Mouse (Mus musculus) intestine, postnatal 0 days (tissue): ENCODE measurements around the gene Tmem121b. TPM values are rescaled to one million over a fixed set of nuclear protein-coding genes. Genes with fewer than 3 reads are reported as not detected.

Source experiments
- ATAC-seq: fragments of 200-750 bp; cut with Nextera tagmentation; 2 replicates; pipeline ENCODE4 v1.8.0; 2017; ENCODE audit warnings: mild to moderate bottlenecking, moderate TSS enrichment, moderate library complexity
- H3K27ac ChIP-seq: fragments of 300-500 bp; sonication (generic); 2 replicates; pipeline ENCODE4 v1.5.1; 2014; ENCODE audit warnings: mild to moderate bottlenecking, low read depth, low read length, moderate library complexity
- H3K27me3 ChIP-seq: fragments of 300-500 bp; sonication (generic); replicated peaks from 2 replicates; pipeline ENCODE4 v1.6.1; 2014; ENCODE audit warnings: low read length, mixed read lengths; ENCODE audit not compliant: control insufficient read depth, insufficient read depth
- H3K36me3 ChIP-seq: fragments of 300-500 bp; sonication (generic); 2 replicates; pipeline ENCODE4 v1.6.1; 2014; ENCODE audit warnings: mild to moderate bottlenecking, moderate library complexity; ENCODE audit not compliant: control insufficient read depth, insufficient read depth
- H3K4me1 ChIP-seq: fragments of 300-500 bp; sonication (generic); replicated peaks from 2 replicates; pipeline ENCODE4 v1.6.1; 2014; ENCODE audit warnings: antibody characterized with exemption, low read length, mixed read lengths; ENCODE audit not compliant: control insufficient read depth, insufficient read depth
- H3K4me2 ChIP-seq: fragments of 300-500 bp; sonication (generic); replicated peaks from 2 replicates; pipeline ENCODE4 v1.6.1; 2014; ENCODE audit warnings: low read depth, mild to moderate bottlenecking, moderate library complexity
- H3K4me3 ChIP-seq: fragments of 300-500 bp; sonication (generic); 2 replicates; pipeline ENCODE4 v1.5.1; 2014; ENCODE audit warnings: low read depth, low read length
- H3K9ac ChIP-seq: fragments of 300-500 bp; sonication (generic); 2 replicates; pipeline ENCODE4 v1.6.1; 2014; ENCODE audit warnings: mild to moderate bottlenecking, low read depth, low read length
- H3K9me3 ChIP-seq: fragments of 300-500 bp; sonication (generic); 2 replicates; pipeline ENCODE4 v1.6.1; 2016; ENCODE audit warnings: mixed run types; ENCODE audit not compliant: control insufficient read depth
- CTCF ChIP-seq: sonication (generic); IDR thresholded peaks from 2 replicates; pipeline ENCODE4 v1.5.1; 2016; ENCODE audit warnings: low read depth, mild to moderate bottlenecking, control low read depth, antibody characterized with exemption, moderate library complexity
- WGBS: fragments of 180-500 bp; shearing (Covaris S2); extraction: QIAGEN DNeasy Blood & Tissue Kit; methylation state at CpG from one replicate; pipeline ENCODE4 v1.1.7; 2014; 5-methylcytosine and 5-hydroxymethylcytosine counted together
- polyA plus RNA-seq: library from polyadenylated mRNA; unstranded; fragments of >200 nt; fragmentation: Nextera tagmentation; extraction: Ambion mirVana; gene quantifications from 2 replicates; pipeline ENCODE4 v1.2.1, GENCODE M21; 2015

The Tmem121b gene
- polyA plus RNA-seq, 1 experiment from 2014 or later, result 0.05 TPM

GRCm38 (mm10) chr6:120488647-120489046 is 5.0 kb downstream of the Tmem121b start:
- no peaks in the 10 kb centered on the region for H3K36me3 ChIP-seq
- no peak for ATAC-seq
- TF ChIP-seq CTCF, result no peak
- no peak overlapping the region for H3K4me2 ChIP-seq
- H3K27me3 ChIP-seq, result peaks cover 26% of the 10 kb centered on the region
- no peak overlapping the region for H3K4me3 ChIP-seq
- H3K4me1 ChIP-seq, result peaks cover 6% of the 10 kb centered on the region; the same call in 1 of the 2 replicates
- WGBS, result 60% methylated on average over 3 of the region's 3 CpGs
- no peaks in the 10 kb centered on the region for H3K9me3 ChIP-seq
- H3K9ac ChIP-seq, result no peak overlapping the region
- H3K27ac ChIP-seq, result no peak overlapping the region

- Histone ChIP-seq H3K36me3 (peaks cover 8% of the 10 kb centered on the region; the same call in 1 of the 2 replicates), H3K27me3 (peaks cover under 1% of the 10 kb centered on the region; the same call in 1 of the 2 replicates), H3K4me1 (no peaks in the 10 kb centered on the region), H3K27ac (no peak overlapping the region), H3K9me3 (no peaks in the 10 kb centered on the region), H3K9ac (no peak overlapping the region), H3K4me2 (no peak overlapping the region), H3K4me3 (no peak overlapping the region)
- ATAC-seq, result no peak
- WGBS, result 49% methylated on average over 8 of the region's 8 CpGs
- TF ChIP-seq CTCF, result peak; percentile 17; the same call in 1 of the 2 replicates
Measured at GRCm38 (mm10) chr6:120486051-120486510, 7.5 kb downstream of the Tmem121b start.

DNA sequence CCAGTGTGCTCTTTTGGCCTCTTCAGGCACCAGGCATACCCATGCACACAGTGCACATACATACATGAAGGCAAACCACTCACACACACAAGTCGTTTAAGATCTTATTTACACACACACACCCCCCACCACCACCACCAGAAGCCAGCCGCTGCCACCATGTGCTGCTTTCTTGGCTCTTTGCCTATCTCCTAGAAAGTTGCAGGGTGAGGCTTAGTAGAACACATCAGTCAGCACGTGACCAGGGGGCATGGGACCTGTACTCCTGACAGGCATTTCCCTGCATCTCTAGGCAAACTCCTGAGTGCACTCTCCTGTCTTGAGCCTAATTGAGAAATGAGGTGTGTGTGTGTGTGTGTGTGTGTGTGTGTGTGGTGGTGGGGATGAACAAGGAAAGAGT is 8.6 kb downstream of the Tmem121b start:
- 42% methylated on average over 3 of the region's 3 CpGs for WGBS
- Histone ChIP-seq H3K9me3 (no peaks in the 10 kb centered on the region), H3K9ac (no peak overlapping the region), H3K36me3 (peaks cover 12% of the 10 kb centered on the region; the same call in 1 of the 2 replicates), H3K4me2 (no peak overlapping the region), H3K27me3 (no peaks in the 10 kb centered on the region), H3K27ac (no peak overlapping the region), H3K4me1 (no peaks in the 10 kb centered on the region), H3K4me3 (no peak overlapping the region)
- no peak for ATAC-seq
- TF ChIP-seq CTCF, result no peak

DNA sequence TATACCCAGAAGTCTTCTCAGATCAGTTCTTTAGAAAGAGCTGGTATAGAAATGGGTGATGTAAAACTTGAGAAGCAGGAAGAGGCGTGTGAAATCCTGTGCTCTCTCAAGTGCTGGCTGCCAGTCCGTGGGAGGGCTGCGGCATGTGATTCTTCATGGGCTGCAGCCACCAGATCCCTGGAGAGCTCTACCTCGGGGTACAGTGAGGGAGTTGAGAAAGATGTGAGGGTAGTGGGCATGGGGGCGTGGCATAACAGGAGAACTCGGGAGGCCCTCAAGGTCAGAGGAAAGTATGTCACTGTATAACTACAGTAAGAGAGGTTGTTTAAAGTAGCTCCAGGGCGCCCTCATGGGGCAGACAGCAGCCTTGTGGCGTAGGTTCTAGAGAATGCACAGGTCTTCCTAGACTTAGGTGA is 10.4 kb downstream of the Tmem121b start:
- no peak overlapping the region for H3K4me3 ChIP-seq
- H3K27ac ChIP-seq, result no peak overlapping the region
- no peaks in the 10 kb centered on the region for H3K4me1 ChIP-seq
- H3K36me3 ChIP-seq, result peaks cover 29% of the 10 kb centered on the region; the same call in 1 of the 2 replicates
- H3K4me2 ChIP-seq, result no peak overlapping the region
- peak; percentile 35; the same call in 1 of the 2 replicates for ATAC-seq
- TF ChIP-seq CTCF, result peak; percentile 72
- no peak overlapping the region for H3K9ac ChIP-seq
- 33% methylated on average over 8 of the region's 8 CpGs for WGBS
- no peaks in the 10 kb centered on the region for H3K9me3 ChIP-seq
- H3K27me3 ChIP-seq, result no peaks in the 10 kb centered on the region

DNA sequence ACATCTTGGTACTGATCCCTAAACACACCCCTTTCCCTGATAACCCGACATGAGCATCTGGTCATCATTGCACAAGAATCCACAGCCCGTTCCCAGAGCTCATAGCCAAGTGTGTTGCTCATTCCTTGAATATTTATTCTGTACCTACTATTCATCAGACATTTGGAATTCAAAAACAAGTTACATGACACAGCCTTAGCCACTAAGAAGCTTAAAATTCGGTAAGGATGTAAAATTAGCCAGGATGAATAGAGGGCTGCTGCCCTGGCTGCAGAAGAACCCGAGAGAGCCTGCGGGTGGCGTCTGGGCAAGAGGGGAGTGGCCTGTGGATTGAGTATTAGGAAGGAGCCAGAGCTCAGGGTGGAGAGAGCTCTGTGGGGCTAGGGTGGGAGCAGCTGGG is 10.9 kb downstream of the Tmem121b start:
- no peak for TF ChIP-seq CTCF
- no peaks in the 10 kb centered on the region for H3K27me3 ChIP-seq
- ATAC-seq, result no peak

DNA sequence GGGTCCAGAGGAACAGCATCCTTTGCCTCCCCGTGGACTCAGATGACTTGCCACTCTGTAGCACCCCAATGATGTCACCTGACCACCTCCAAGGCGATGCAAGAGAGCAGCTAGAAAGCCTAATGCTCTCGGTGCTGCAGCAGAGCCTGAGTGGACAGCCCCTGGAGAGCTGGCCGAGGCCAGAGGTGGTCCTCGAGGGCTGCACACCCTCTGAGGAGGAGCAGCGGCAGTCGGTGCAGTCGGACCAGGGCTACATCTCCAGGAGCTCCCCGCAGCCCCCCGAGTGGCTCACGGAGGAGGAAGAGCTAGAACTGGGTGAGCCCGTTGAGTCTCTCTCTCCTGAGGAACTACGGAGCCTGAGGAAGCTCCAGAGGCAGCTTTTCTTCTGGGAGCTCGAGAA is 11.6 kb downstream of the Tmem121b start:
- no peak for ATAC-seq
- Histone ChIP-seq H3K9me3 (no peaks in the 10 kb centered on the region), H3K4me3 (no peak overlapping the region), H3K27ac (no peak overlapping the region), H3K4me1 (no peaks in the 10 kb centered on the region), H3K4me2 (no peak overlapping the region), H3K36me3 (peaks cover 34% of the 10 kb centered on the region; the same call in 1 of the 2 replicates), H3K27me3 (no peaks in the 10 kb centered on the region), H3K9ac (no peak overlapping the region)
- 91% methylated on average over 14 of the region's 14 CpGs for WGBS
- no peak for TF ChIP-seq CTCF

More for the DNA sequence above, 10.9 kb downstream of the Tmem121b start:
- no peaks in the 10 kb centered on the region for H3K4me1 ChIP-seq
- H3K36me3 ChIP-seq, result peaks cover 33% of the 10 kb centered on the region; the same call in 1 of the 2 replicates
- WGBS, result 33% methylated on average over 6 of the region's 6 CpGs
- H3K4me3 ChIP-seq, result no peak overlapping the region
- H3K9ac ChIP-seq, result no peak overlapping the region
- H3K27ac ChIP-seq, result no peak overlapping the region
- H3K4me2 ChIP-seq, result no peak overlapping the region
- no peaks in the 10 kb centered on the region for H3K9me3 ChIP-seq

DNA sequence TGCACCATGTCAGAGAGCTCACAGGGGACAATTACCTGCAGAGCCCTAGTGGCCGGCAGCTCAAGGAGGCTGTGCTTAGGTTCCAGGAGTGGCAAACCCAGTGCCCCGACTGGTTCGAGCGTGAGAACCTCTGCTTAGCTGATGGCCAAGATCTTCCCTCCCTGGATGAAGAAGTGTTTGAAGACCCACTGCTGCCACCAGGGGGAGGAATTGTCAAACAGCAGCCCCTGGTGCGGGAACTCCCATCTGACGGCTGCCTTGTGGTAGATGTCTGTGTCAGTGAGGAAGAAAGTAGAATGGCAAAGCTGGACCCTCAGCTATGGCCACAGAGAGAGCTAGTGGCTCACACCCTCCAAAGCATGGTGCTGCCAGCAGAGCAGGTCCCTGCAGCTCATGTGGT is 12.1 kb downstream of the Tmem121b start:
- peak; percentile 54 for TF ChIP-seq CTCF
- Histone ChIP-seq H3K27me3 (no peaks in the 10 kb centered on the region), H3K4me2 (no peak overlapping the region), H3K9ac (no peak overlapping the region), H3K4me1 (no peaks in the 10 kb centered on the region), H3K4me3 (no peak overlapping the region), H3K27ac (no peak overlapping the region), H3K36me3 (peaks cover 34% of the 10 kb centered on the region; the same call in 1 of the 2 replicates), H3K9me3 (no peaks in the 10 kb centered on the region)
- no peak for ATAC-seq
- WGBS, result 94% methylated on average over 6 of the region's 6 CpGs
